Comparison of ENCODE assay signal across 29 mouse cellular contexts in the genomic region with DNA sequence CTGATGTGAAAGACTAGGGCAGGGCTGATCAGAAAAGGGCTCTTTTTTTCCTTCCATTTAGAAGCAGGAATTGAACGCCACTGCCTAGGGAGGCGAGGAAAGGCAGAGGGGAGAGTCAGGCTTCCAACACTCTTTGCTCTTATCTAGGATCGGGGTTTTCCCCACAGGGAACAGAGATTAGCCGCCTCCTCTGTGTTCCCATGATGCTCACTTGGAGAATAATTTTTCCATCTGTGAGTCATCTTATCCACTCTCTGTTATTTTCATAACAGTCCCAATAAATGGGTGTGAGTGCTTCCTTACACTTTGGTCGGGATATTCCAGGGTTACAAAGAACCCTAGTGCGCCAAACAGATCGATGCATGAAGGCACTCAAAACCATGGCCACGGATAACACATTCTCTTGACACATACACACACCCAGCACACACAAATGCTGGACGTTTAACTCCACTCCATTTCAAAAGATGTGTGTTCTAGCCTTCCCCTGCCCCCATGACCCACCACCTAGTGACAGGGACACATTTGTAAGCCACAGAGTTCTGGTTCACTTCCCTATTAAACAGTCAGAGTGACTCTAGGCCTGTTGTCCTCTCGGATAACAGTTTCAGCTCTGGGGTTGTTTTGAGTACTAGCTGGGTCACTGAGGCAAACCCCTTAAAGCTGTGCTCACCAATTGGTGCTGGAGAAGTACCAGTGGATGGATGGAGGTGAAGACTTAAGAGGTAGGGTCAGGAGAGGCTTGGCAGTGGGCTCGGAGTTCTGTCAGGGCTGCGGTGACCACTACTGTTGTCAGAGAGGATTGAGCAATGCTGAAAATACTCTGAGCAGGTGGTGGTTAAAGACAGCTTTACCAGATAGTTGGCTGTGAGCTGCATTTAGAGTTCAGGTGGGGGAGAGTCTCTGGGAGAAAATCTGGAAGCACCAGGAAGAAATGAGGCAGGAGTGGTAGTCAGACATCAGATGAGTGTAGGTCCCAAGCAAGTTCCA. TPM values are rescaled to one million over a fixed set of nuclear protein-coding genes. Genes with fewer than 3 reads are reported as not detected.
A peak's percentile ranks its signal among the peaks of the same experiment; 100 is the strongest.
DNase-seq lines count a peak whose midpoint lies in the region; ATAC-seq and TF ChIP-seq lines count a peak whose summit lies in the region.
"Had no signal": no experiment of that assay in that cellular context is flagged by ENCODE, and none has a peak within 500 bp of the region (broad histone marks: within the 10 kb centered on the region; RNA-seq: fewer than 3 reads in every experiment).

No protein-coding gene starts in this region.

- peaks cover 8% of the 10 kb centered on the region; the same call in 1 of the 2 replicates for H3K4me1 ChIP-seq in intestine, embryonic 14.5 days (replicated peaks; ENCODE audit: control insufficient read depth, insufficient read depth, low read length)
- H3K4me1 ChIP-seq in small intestine, adult 2 months (ENCODE audit: control insufficient read depth, insufficient read depth, insufficient read length, low read length) = peaks cover 30% of the 10 kb centered on the region; the same call in 1 of the 2 replicates
- H3K4me1 ChIP-seq: forebrain, embryonic 12.5 days; midbrain, embryonic 12.5 days had no signal

- peak overlapping the region; percentile 34 for H3K4me2 ChIP-seq in intestine, embryonic 14.5 days (ENCODE audit: low read length)
- H3K4me2 ChIP-seq: embryonic facial prominence, embryonic 13.5 days; forebrain, embryonic 12.5 days; midbrain, embryonic 12.5 days had no signal

- peak overlapping the region; percentile 8; the same call in 1 of the 2 replicates for H3K4me3 ChIP-seq in intestine, embryonic 14.5 days (ENCODE audit: low read depth, low read length)
- peak overlapping the region; percentile 77 for H3K4me3 ChIP-seq in small intestine, adult 2 months (ENCODE audit: low read depth, low read length)
- H3K4me3 ChIP-seq: embryonic facial prominence, embryonic 13.5 days; erythroblast, embryonic 14.5 days; forebrain, embryonic 12.5 days; layer of hippocampus, adult 2 months; midbrain, embryonic 12.5 days had no signal

- H3K27ac ChIP-seq in intestine, embryonic 14.5 days (ENCODE audit: low read depth) = peak overlapping the region; percentile 57
- H3K27ac ChIP-seq in small intestine, adult 2 months (ENCODE audit: insufficient read depth, low read depth, low read length) = peak overlapping the region; percentile 99
- H3K27ac ChIP-seq: embryonic facial prominence, embryonic 13.5 days; forebrain, embryonic 12.5 days; layer of hippocampus, adult 2 months; midbrain, embryonic 12.5 days had no signal

- ATAC-seq in intestine, embryonic 14.5 days (replicated peaks; ENCODE audit: low FRiP score, low TSS enrichment, low read depth) = no peak
- ATAC-seq: lung, postnatal 0 days; Patski had no signal

- DNase-seq in heart, adult 18-20 months = peak; percentile 42 to 70
- DNase-seq in heart, postnatal 4 days = no peak
- peak; percentile 51 for DNase-seq in NIH3T3 (ENCODE audit: low read depth)
- DNase-seq in intestine, embryonic 14.5 days (ENCODE audit: low spot score) = no peak
- no peak for DNase-seq in embryo, embryonic 11 days
- DNase-seq in testis, postnatal 10 days (ENCODE audit: low spot score) = no peak
- no peak for DNase-seq in layer of hippocampus, adult 11-12 months (ENCODE audit: low spot score)
- DNase-seq: cerebellum, adult 18-20 months; cerebellum, postnatal 14 days; gastrocnemius, postnatal 14 days; kidney, adult 9 months; kidney, postnatal 14 days; layer of hippocampus, postnatal 36 days; thymus, postnatal 36 days had no signal

- no peak overlapping the region for H3K9ac ChIP-seq in intestine, embryonic 14.5 days (ENCODE audit: low read length)
- H3K9ac ChIP-seq: embryonic facial prominence, embryonic 13.5 days; forebrain, embryonic 12.5 days; midbrain, embryonic 12.5 days had no signal

- H3K36me3 ChIP-seq in intestine, embryonic 14.5 days (ENCODE audit: control insufficient read depth, insufficient read depth, low read length) = no peaks in the 10 kb centered on the region
- peaks cover 49% of the 10 kb centered on the region for H3K36me3 ChIP-seq in small intestine, adult 2 months (ENCODE audit: control insufficient read depth, insufficient read depth, low read length)
- H3K36me3 ChIP-seq: embryonic facial prominence, embryonic 13.5 days; forebrain, embryonic 12.5 days; midbrain, embryonic 12.5 days had no signal

- TF ChIP-seq CTCF in small intestine, adult 2 months (IDR thresholded peaks at IDR 0.05; ENCODE audit: extremely low read depth, insufficient read length, insufficient replicate concordance, low read depth, low read length) = no peak

- 84% methylated on average over 12 of the region's 12 CpGs for WGBS in intestine, embryonic 14.5 days
- 23% methylated on average over 12 of the region's 12 CpGs for WGBS in small intestine, adult 2 months

- H3K9me3 ChIP-seq in intestine, embryonic 14.5 days (ENCODE audit: control insufficient read depth, low read length) = no peaks in the 10 kb centered on the region
- H3K9me3 ChIP-seq: embryonic facial prominence, embryonic 13.5 days; forebrain, embryonic 12.5 days; midbrain, embryonic 12.5 days had no signal

- TF ChIP-seq POLR2A in small intestine, adult 2 months (IDR thresholded peaks at IDR 0.05; ENCODE audit: low read depth, low read length) = no peak; the same call in 1 of the 2 replicates

- H3K27me3 ChIP-seq in intestine, embryonic 14.5 days (replicated peaks; ENCODE audit: control insufficient read depth, insufficient read depth, low read length) = no peaks in the 10 kb centered on the region
- no peaks in the 10 kb centered on the region for H3K27me3 ChIP-seq in small intestine, adult 2 months (ENCODE audit: control insufficient read depth, insufficient read depth, low read length)
- H3K27me3 ChIP-seq: embryonic facial prominence, embryonic 13.5 days; forebrain, embryonic 12.5 days; midbrain, embryonic 12.5 days; Patski had no signal

RNA-seq across cellular contexts. Expression of a gene that starts 1.0 kb away (rescaled TPM):
- total RNA-seq in heart, adult 18-20 months (2021) = not detected
- total RNA-seq in heart, postnatal 4 days (2021) = not detected
- 66.9 and 82.6 TPM in 2 replicates for polyA plus RNA-seq in intestine, embryonic 14.5 days (2014; fragmentation: Nextera tagmentation; extraction: Ambion mirVana)
- polyA plus RNA-seq in small intestine, adult 2 months (2012; rRNA removed) = 127 and 351 TPM in 2 replicates
- total RNA-seq: adrenal gland, adult 18-20 months; ES-E14; gastrocnemius, postnatal 14 days; layer of hippocampus, adult 2 months; layer of hippocampus, postnatal 36 days; left cerebral cortex, postnatal 10 days; neutrophil, adult 5-6 weeks had no signal
- polyA plus RNA-seq: embryonic facial prominence, embryonic 13.5 days; erythroblast, embryonic 14.5 days; forebrain, embryonic 12.5 days; heart, embryonic 14.5 days; hindbrain, embryonic 11.5 days; limb, embryonic 11.5 days; lung, postnatal 0 days; midbrain, embryonic 12.5 days; Patski had no signal

RNA-seq across cellular contexts. Expression of a gene that starts 17.6 kb away (rescaled TPM):
- 10 to 100 TPM; 51.3 to 56.7 TPM for total RNA-seq in heart, adult 18-20 months (2021)
- 10 to 100 TPM; 48.2 to 50.6 TPM for total RNA-seq in heart, postnatal 4 days (2021)
- 196 and 223 TPM in 2 replicates for polyA plus RNA-seq in intestine, embryonic 14.5 days (2014; fragmentation: Nextera tagmentation; extraction: Ambion mirVana)
- polyA plus RNA-seq in small intestine, adult 2 months (2012; rRNA removed) = 6.6 and 11.3 TPM in 2 replicates

RNA-seq across cellular contexts. Expression of a gene that starts 53.6 kb away (rescaled TPM):
- 10 to 100 TPM; 69.7 to 92.0 TPM for total RNA-seq in heart, adult 18-20 months (2021)
- 10 to 100 TPM; 23.0 to 23.2 TPM for total RNA-seq in heart, postnatal 4 days (2021)
- 21.3 and 23.4 TPM in 2 replicates for polyA plus RNA-seq in intestine, embryonic 14.5 days (2014; fragmentation: Nextera tagmentation; extraction: Ambion mirVana)
- polyA plus RNA-seq in small intestine, adult 2 months (2012; rRNA removed) = 9.4 and 29.1 TPM in 2 replicates
- total RNA-seq: neutrophil, adult 5-6 weeks had no signal
- polyA plus RNA-seq: erythroblast, embryonic 14.5 days had no signal

Comparison
In these comparisons a context has a peak if more than half of its experiments do, and no peak if none do; other contexts are left out.
1. DNase-seq: peak in heart, adult 18-20 months (2 of 2) and NIH3T3 (single experiment); none in heart, postnatal 4 days (single experiment), intestine, embryonic 14.5 days (single experiment), embryo, embryonic 11 days (single experiment), testis, postnatal 10 days (single experiment) and layer of hippocampus, adult 11-12 months (single experiment).